Mouse (Mus musculus) erythroblast, adult 5-6 weeks (primary cell): ENCODE data around the gene Fv1. TPM values are rescaled to one million over a fixed set of nuclear protein-coding genes. Genes with fewer than 3 reads are reported as not detected.
A peak's percentile ranks its signal among the peaks of the same experiment; 100 is the strongest.

Source experiments
- ATAC-seq: replicated peaks from 2 replicates; pipeline ENCODE4 v1.8.0; 2016; ENCODE audit warnings: moderate number of reproducible peaks, mild to moderate bottlenecking, moderate TSS enrichment, inconsistent platforms; ENCODE audit not compliant: poor library complexity, low FRiP score, severe bottlenecking
- total RNA-seq, 2 experiments: library from RNA; stranded (forward) in 1 of 2; stranded (reverse) in 1 of 2; fragments of 150-400 nt in 1 of 2; fragments of 200-764, 138-1000 nt in 1 of 2; gene quantifications; 2 replicates each; pipeline versions ENCODE4 v1.2.3 to v1.2.4; 2015 to 2017; ENCODE audit warnings: low replicate concordance in 2 of 2

The Fv1 gene
- total RNA-seq, 2 experiments from 2014 or later = 1.7 TPM; not detected in 1

- ATAC-seq = no peak
Observed at GRCm38 (mm10) chr4:147881792-147882191, 13.0 kb downstream of the Fv1 start.

GRCm38 (mm10) chr4:147883041-147883440 is 14.3 kb downstream of the Fv1 start:
- no peak for ATAC-seq

- no peak for ATAC-seq
Observed at GRCm38 (mm10) chr4:147884138-147884537, 15.4 kb downstream of the Fv1 start.

- ATAC-seq = no peak
Observed at GRCm38 (mm10) chr4:147886158-147886557, 17.4 kb downstream of the Fv1 start.

DNA sequence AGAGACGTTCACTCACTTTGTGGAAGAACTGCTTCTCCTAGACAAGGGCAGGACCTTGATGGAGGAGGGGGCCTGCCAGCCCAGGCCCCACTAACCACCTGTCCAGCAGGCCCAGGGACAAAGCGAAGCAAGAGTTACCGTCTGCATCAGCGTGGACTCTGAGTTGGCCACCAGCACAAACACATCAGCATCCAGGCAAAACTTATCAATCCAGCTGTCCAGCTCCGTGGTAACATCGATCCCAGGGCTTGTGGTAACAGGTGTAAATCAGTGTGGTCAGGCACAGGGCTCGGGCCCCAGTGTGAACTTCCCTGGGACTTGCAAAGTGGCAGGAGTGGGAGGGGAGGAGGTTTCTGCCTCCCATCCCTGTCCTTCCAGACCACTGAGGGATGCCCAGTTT is 18.5 kb downstream of the Fv1 start:
- no peak for ATAC-seq

- ATAC-seq = no peak
Observed at GRCm38 (mm10) chr4:147888237-147888636, 19.5 kb downstream of the Fv1 start.

DNA sequence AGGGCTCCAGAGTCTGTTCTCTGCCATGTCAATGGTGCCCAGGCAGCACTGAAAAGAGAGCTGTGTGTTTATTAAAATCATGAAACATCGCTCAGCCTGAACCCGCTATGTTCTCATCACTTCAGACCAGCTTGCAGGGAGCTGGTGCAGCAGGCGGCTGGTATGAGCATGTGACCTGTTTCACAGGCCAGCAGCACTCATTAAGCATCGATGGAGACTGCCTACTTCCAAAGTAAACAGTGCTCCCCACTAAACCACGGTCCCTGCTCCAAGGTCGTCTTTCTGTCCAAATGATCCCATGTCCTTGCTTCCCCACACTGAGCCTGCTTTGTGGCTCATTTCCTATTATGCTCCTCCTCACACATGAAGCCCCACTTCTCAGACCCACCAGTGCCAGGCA is 21.6 kb downstream of the Fv1 start:
- no peak for ATAC-seq

GRCm38 (mm10) chr4:147895815-147896330 is 27.1 kb downstream of the Fv1 start:
- ATAC-seq = no peak

DNA sequence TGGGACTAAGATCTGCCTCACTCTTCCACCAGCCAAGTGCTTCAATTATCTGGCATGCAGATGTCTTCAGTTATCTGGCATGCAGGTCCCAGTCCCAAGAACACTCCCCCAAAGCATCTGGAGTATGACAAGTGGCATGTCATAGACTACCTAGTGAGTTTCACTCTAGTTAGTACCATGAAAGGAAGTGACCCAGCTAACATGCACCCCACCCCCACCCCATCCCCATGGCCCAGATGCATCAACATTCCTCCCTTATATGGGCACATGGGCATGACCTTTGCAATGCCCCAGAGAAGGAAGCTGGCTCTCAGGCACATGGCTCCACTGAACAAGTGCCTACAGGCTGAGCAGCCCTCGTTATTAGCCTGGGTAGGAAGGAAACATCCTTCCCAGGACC is 27.6 kb downstream of the Fv1 start:
- ATAC-seq = no peak

DNA sequence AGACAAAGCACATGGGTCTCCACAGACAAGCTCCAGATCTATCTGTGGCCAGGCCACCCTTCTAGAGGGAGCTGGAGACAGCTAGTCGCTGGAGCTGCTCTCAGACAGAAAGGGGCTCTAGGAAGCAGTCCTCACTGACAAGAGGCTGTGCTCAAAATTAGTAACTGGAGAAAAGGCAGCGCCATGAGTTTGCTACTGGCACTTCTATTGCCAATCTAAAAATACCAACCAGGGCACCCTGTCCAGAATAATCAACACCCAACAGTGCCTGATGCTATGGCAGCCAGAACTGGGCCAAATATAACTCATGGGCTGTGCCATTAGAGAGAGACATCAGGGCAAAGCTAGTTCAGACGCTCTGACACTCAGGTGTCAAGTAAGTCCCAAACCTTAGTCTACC is 28.6 kb downstream of the Fv1 start:
- no peak for ATAC-seq

- no peak for ATAC-seq
Observed at GRCm38 (mm10) chr4:147900452-147900851, 31.7 kb downstream of the Fv1 start.

- no peak for ATAC-seq
Observed at GRCm38 (mm10) chr4:147902906-147903500, 34.2 kb downstream of the Fv1 start.

GRCm38 (mm10) chr4:147903601-147904000 is 34.8 kb downstream of the Fv1 start:
- no peak for ATAC-seq

GRCm38 (mm10) chr4:147904313-147905089 is 35.7 kb downstream of the Fv1 start, which contains the start of gene Mfn2:
TSS of gene Mfn2 (minus strand) at chr4:147904704.
- peak; percentile 95 for ATAC-seq

GRCm38 (mm10) chr4:147905090-147905659 is 36.4 kb downstream of the Fv1 start:
- ATAC-seq = no peak

DNA sequence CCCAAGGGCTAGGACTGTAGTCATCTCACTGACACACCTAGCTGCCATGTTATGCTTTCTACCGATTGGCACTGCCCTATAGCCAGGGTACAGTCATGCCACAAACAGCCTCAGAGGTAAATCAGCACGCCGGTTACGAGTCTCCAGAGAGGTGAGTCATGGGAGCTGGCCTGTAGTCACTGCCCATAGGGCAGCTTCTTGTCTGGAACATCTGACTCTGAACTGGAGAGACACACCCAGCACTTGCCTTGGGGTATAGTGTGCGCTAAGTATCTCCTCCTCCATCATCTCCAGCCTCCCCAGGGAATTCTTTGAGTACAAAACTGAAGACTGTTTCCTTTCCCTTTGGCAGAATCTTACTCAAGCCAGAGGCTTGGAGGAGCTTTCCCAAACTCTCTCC is 37.5 kb downstream of the Fv1 start:
- ATAC-seq = no peak

DNA sequence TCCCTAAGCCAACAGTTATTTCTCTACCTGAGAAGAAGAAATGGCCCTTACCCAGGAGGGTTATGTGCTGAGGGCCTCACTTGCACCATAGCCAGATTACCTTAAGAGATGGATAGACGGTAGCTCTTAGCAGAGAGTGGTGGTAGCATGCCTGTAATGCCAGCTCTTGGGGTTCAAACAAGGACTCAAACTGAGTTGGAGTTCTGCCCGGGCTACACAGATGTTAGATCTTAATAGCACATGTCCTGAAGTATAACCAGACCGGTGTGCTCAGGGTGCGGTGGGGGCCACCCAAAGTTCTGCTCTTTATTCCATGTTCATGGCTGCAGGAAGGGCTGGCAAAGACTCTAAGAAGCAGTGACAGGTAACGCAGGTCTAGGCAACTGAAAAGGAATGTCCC is 40.7 kb downstream of the Fv1 start:
- no peak for ATAC-seq

DNA sequence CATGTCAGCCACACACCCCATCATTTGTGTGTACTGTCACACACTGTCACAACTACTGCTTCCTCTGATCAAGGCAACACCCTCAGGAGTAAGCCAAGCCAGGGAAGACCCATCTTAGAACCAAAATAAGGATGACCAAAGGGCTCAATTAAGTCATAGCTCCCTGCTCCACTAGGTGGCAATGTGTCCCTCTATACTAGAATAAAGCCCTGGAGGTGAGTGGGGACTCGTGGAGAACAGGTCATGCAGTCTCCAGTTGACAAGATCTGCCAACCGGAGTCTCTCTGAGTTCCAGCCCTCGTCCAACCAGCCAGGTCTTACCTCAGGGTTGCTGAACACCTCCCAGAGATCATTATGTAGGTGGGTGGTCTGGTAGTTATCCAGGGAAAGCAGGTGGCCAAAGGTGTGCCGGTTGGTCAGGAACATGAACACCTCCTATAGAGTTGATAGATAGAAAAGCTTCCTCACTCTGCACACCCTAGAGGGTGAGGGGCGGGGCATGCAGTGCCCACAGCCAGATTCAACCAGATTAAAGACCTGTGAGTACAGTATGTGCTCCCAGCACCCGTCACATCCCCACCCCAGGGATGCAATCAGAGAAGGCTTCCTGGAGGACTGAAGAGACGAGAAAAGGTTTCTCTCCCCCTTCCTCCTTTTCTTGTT is 49.8 kb downstream of the Fv1 start:
- ATAC-seq = peak; percentile 53; the same call in 1 of the 2 replicates
